Mouse (Mus musculus) kidney, embryonic 16.5 days (tissue): Measurements from ENCODE around the gene Serpinf1. TPM values are rescaled to one million over a fixed set of nuclear protein-coding genes. Genes with fewer than 3 reads are reported as not detected.
A peak's percentile ranks its signal among the peaks of the same experiment; 100 is the strongest.

ENCODE experiments used
- ATAC-seq: fragments of 200-750 bp; cut with Nextera tagmentation; 2 replicates; pipeline ENCODE4 v1.8.0; 2017; ENCODE audit warnings: moderate TSS enrichment; ENCODE audit not compliant: low FRiP score, low TSS enrichment
- H3K27ac ChIP-seq: fragments of 300-500 bp; sonication (generic); 2 replicates; pipeline ENCODE4 v1.5.1; 2014; ENCODE audit warnings: low read length
- H3K27me3 ChIP-seq: fragments of 300-500 bp; sonication (generic); 2 replicates; pipeline ENCODE4 v1.6.1; 2014; ENCODE audit warnings: low read length, control low read depth, mixed read lengths; ENCODE audit not compliant: insufficient read depth
- H3K36me3 ChIP-seq: fragments of 300-500 bp; sonication (generic); 2 replicates; pipeline ENCODE4 v1.6.1; 2014; ENCODE audit warnings: low read length, control low read depth, mixed read lengths; ENCODE audit not compliant: insufficient read depth
- H3K4me1 ChIP-seq: fragments of 300-500 bp; sonication (generic); 2 replicates; pipeline ENCODE4 v1.6.1; 2014; ENCODE audit warnings: low read length, control low read depth, mixed read lengths; ENCODE audit not compliant: insufficient read depth
- H3K4me2 ChIP-seq: fragments of 300-500 bp; sonication (generic); replicated peaks from 2 replicates; pipeline ENCODE4 v1.6.1; 2014; ENCODE audit warnings: low read depth, low read length
- H3K4me3 ChIP-seq: fragments of 300-500 bp; sonication (generic); 2 replicates; pipeline ENCODE4 v1.5.1; 2014; ENCODE audit warnings: mild to moderate bottlenecking, low read length
- H3K9ac ChIP-seq: fragments of 300-500 bp; sonication (generic); replicated peaks from 2 replicates; pipeline ENCODE4 v1.6.1; 2014; ENCODE audit warnings: low read length
- H3K9me3 ChIP-seq: fragments of 300-500 bp; sonication (generic); 2 replicates; pipeline ENCODE4 v1.6.1; 2016; ENCODE audit warnings: low read length, control low read depth
- WGBS: fragments of 180-500 bp; shearing (Covaris S2); extraction: QIAGEN DNeasy Blood & Tissue Kit; methylation state at CpG from one replicate; pipeline ENCODE4 v1.1.7; 2014; 5-methylcytosine and 5-hydroxymethylcytosine counted together
- polyA plus RNA-seq: library from polyadenylated mRNA; unstranded; fragments of >200 nt; fragmentation: Nextera tagmentation; extraction: Ambion mirVana; gene quantifications from 2 replicates; pipeline ENCODE4 v1.2.1, GENCODE M21; 2015

Serpinf1 gene
- polyA plus RNA-seq, 1 experiment from 2014 or later, result 121 TPM

DNA sequence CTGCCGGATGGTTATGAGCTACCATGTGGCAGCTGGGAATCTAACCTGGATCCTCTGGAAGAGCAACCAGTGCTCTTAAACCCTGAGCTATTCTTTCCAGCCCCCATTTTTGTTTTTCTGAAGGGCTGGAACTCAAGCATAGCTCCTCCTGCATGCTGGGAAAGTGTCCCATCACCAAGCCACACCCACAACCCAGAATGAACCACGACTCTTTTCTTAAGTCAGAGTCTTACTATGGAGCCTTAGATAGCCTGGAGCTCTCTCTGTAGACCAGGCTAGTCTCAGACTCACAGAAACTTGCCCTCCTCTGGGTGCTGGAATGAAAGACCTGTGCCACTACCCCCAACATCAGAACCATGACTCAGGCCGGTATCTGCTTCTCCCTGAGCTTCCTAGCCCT, 26.1 kb upstream of the Serpinf1 start:
- Histone ChIP-seq H3K27me3 (no peaks in the 10 kb centered on the region), H3K4me2 (no peak overlapping the region), H3K36me3 (peaks cover 21% of the 10 kb centered on the region), H3K4me3 (no peak overlapping the region), H3K27ac (no peak overlapping the region), H3K9me3 (no peaks in the 10 kb centered on the region), H3K4me1 (peaks cover under 1% of the 10 kb centered on the region), H3K9ac (no peak overlapping the region)
- 86% methylated on average over 3 of the region's 3 CpGs for WGBS
- no peak for ATAC-seq

- 40% methylated on average over 8 of the region's 8 CpGs for WGBS
- ATAC-seq, result peak; percentile 89
- H3K9ac ChIP-seq, result no peak overlapping the region
- no peak overlapping the region for H3K27ac ChIP-seq
- H3K4me2 ChIP-seq, result no peak overlapping the region
- H3K9me3 ChIP-seq, result no peaks in the 10 kb centered on the region
- H3K27me3 ChIP-seq, result no peaks in the 10 kb centered on the region
- peaks cover 15% of the 10 kb centered on the region for H3K36me3 ChIP-seq
- no peak overlapping the region for H3K4me3 ChIP-seq
- H3K4me1 ChIP-seq, result no peaks in the 10 kb centered on the region
Observed at GRCm38 (mm10) chr11:75443711-75444110, 21.2 kb upstream of the Serpinf1 start.

DNA sequence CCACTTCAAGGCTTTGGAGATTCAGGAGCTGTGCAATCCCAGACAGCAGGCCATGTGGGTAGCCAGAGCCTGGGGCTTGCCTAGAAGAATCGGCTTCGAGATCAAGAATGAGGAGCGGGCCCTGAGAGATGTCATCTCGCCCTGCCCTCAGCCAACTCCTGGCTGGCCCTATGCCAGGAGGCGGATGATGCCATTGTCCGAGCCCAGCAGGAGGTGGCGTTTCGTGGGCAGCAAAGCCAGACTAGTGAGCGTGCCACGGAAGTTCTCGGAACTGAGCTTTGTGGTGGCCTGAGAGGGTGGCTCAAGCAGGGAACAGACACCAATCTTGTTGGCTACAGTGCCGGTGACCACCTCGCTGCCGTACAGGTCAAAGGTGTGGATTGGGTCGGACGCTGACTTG, 19.1 kb upstream of the Serpinf1 start:
- Histone ChIP-seq H3K27ac (no peak overlapping the region), H3K4me2 (no peak overlapping the region), H3K36me3 (peaks cover 7% of the 10 kb centered on the region; the same call in 1 of the 2 replicates), H3K9ac (no peak overlapping the region), H3K27me3 (no peaks in the 10 kb centered on the region), H3K4me3 (no peak overlapping the region), H3K4me1 (no peaks in the 10 kb centered on the region), H3K9me3 (no peaks in the 10 kb centered on the region)
- WGBS, result 92% methylated on average over 16 of the region's 16 CpGs
- ATAC-seq, result no peak

- Histone ChIP-seq H3K4me3 (no peak overlapping the region), H3K36me3 (peaks cover 7% of the 10 kb centered on the region; the same call in 1 of the 2 replicates), H3K27ac (no peak overlapping the region), H3K27me3 (no peaks in the 10 kb centered on the region), H3K9ac (no peak overlapping the region), H3K4me2 (no peak overlapping the region), H3K4me1 (no peaks in the 10 kb centered on the region), H3K9me3 (no peaks in the 10 kb centered on the region)
- ATAC-seq, result no peak
- WGBS, result 80% methylated on average over 7 of the region's 7 CpGs
Observed at GRCm38 (mm10) chr11:75441034-75441433, 18.5 kb upstream of the Serpinf1 start.

GRCm38 (mm10) chr11:75439951-75440350, 17.4 kb upstream of the Serpinf1 start:
- H3K27me3 ChIP-seq, result no peaks in the 10 kb centered on the region
- H3K9ac ChIP-seq, result no peak overlapping the region
- H3K9me3 ChIP-seq, result no peaks in the 10 kb centered on the region
- H3K4me1 ChIP-seq, result no peaks in the 10 kb centered on the region
- no peak overlapping the region for H3K4me3 ChIP-seq
- no peak for ATAC-seq
- no peak overlapping the region for H3K4me2 ChIP-seq
- no peaks in the 10 kb centered on the region for H3K36me3 ChIP-seq
- no peak overlapping the region for H3K27ac ChIP-seq
- WGBS, result 95% methylated on average over 3 of the region's 3 CpGs

DNA sequence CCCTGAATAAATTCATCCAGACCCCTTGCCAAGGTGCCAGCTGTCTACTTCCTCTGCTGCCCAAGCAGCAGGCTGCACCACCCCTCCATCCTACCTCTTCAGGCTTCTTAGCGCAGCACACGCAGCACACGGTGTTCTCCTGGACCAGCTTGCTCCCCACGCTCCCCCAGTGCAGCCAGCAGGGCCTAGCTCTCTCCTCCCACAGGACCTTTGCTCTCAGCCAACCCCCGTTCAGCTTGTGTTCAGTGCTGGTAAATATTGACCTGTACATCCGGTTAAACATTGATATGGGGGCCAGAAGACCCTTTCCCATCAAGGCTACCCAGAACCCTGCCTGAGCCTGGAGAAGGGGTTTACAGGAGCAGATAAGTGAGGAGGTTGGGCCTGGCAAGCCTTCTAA, 16.9 kb upstream of the Serpinf1 start, which contains the start of gene Serpinf2:
Gene Serpinf2 (minus strand): TSS at position 229 of the 400 bp plus-strand sequence.
- peak; percentile 55; the same call in 1 of the 2 replicates for ATAC-seq
- H3K9ac ChIP-seq, result no peak within 1 kb of the TSS
- whole genome bisulfite sequencing, result 65% methylated on average over 6 of the region's 6 CpGs

DNA sequence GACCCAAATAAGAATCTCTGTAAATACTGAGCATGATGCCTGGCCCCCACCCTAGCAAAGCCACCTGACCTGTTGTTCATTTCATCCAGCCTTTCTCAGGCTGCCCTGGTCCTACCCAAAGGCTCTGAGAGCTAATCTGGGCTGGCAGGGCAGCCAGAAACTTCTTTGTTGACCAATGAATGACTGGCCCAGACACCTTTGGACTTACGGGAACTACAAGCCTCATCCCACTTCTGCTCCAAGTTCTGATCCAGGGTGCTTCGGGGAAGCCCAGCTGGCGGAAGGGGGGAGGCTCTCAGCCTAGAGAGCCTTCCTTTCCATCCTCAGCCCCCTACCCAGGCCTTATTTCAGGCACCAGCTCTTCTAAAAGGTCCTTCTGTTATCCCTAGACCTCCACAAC, 16.3 kb upstream of the Serpinf1 start:
- Histone ChIP-seq H3K4me3 (no peak overlapping the region), H3K27ac (no peak overlapping the region), H3K27me3 (no peaks in the 10 kb centered on the region), H3K4me2 (no peak overlapping the region; the same call in 1 of the 2 replicates), H3K36me3 (0 out of 2 replicates have a peak, but pooled peaks cover 3% of the 10 kb centered on the region), H3K9ac (no peak overlapping the region), H3K9me3 (peaks cover 5% of the 10 kb centered on the region), H3K4me1 (no peaks in the 10 kb centered on the region)
- 79% methylated on average over 3 of the region's 3 CpGs for WGBS
- no peak for ATAC-seq

More for the DNA sequence above, 16.9 kb upstream of the Serpinf1 start, which contains the start of gene Serpinf2:
- H3K9me3 ChIP-seq, result peaks cover 2% of the 10 kb centered on the region
- H3K36me3 ChIP-seq, result 0 out of 2 replicates have a peak, but pooled peaks cover under 1% of the 10 kb centered on the region
- no peaks in the 10 kb centered on the region for H3K4me1 ChIP-seq
- no peak within 1 kb of the TSS for H3K27ac ChIP-seq
- H3K4me3 ChIP-seq, result no peak within 1 kb of the TSS
- H3K27me3 ChIP-seq, result no peaks in the 10 kb centered on the region
- no peak within 1 kb of the TSS; the same call in 1 of the 2 replicates for H3K4me2 ChIP-seq

- Histone ChIP-seq H3K36me3 (0 out of 2 replicates have a peak, but pooled peaks cover 3% of the 10 kb centered on the region), H3K27ac (no peak overlapping the region), H3K4me1 (no peaks in the 10 kb centered on the region), H3K4me3 (no peak overlapping the region), H3K27me3 (no peaks in the 10 kb centered on the region), H3K4me2 (no peak overlapping the region), H3K9me3 (peaks cover 5% of the 10 kb centered on the region), H3K9ac (no peak overlapping the region)
- ATAC-seq, result no peak
- WGBS, result 82% methylated on average over 13 of the region's 13 CpGs
Observed at GRCm38 (mm10) chr11:75438194-75438593, 15.7 kb upstream of the Serpinf1 start.

DNA sequence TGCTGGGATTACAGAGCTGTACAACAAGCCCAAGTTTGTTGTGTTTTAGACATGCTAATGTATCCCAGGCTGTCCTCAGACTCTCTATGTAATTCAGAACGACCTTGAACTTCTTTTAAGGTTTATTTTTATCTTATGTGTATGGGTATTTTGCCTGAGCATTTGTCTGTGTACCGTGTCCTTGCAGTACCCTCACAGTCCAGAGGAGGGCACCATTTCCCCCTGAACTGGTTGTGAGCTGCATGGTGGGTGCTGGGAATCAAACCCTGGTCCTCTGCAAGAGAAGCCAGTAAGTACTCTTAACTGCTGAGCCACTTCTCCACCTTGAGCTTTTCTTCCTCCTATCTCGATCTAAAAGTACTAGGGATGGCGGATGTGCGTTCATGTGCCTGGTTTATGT, 11.6 kb upstream of the Serpinf1 start:
- WGBS, result 86% methylated on average over 5 of the region's 5 CpGs
- Histone ChIP-seq H3K9me3 (peaks cover 5% of the 10 kb centered on the region), H3K4me2 (no peak overlapping the region), H3K4me1 (no peaks in the 10 kb centered on the region), H3K4me3 (no peak overlapping the region), H3K27ac (no peak overlapping the region), H3K36me3 (0 out of 2 replicates have a peak, but pooled peaks cover 3% of the 10 kb centered on the region), H3K27me3 (no peaks in the 10 kb centered on the region), H3K9ac (no peak overlapping the region)
- ATAC-seq, result no peak

- Histone ChIP-seq H3K9me3 (peaks cover 5% of the 10 kb centered on the region), H3K27ac (no peak overlapping the region), H3K4me1 (no peaks in the 10 kb centered on the region), H3K27me3 (no peaks in the 10 kb centered on the region), H3K36me3 (0 out of 2 replicates have a peak, but pooled peaks cover 3% of the 10 kb centered on the region), H3K4me3 (no peak overlapping the region), H3K4me2 (no peak overlapping the region), H3K9ac (no peak overlapping the region)
- ATAC-seq, result no peak
- WGBS, result 70% methylated on average over 11 of the region's 11 CpGs
Observed at GRCm38 (mm10) chr11:75431307-75431706, 8.8 kb upstream of the Serpinf1 start.
